Mouse (Mus musculus) testis, adult 2 months (tissue): ENCODE measurements around the gene Chchd3.

Experiments used
- CTCF ChIP-seq: fragments of 200-500 bp; IDR thresholded peaks from 2 replicates; pipeline ENCODE4 v1.5.1; 2012; ENCODE audit warnings: low read depth, mild to moderate bottlenecking, inconsistent platforms, low read length, moderate library complexity; ENCODE audit not compliant: control insufficient read depth, insufficient read depth, insufficient replicate concordance
- POLR2A ChIP-seq: fragments of 200-500 bp; IDR thresholded peaks from 2 replicates; pipeline ENCODE4 v1.6.1; 2012; ENCODE audit warnings: low read depth, mild to moderate bottlenecking, inconsistent platforms, low read length, moderate library complexity; ENCODE audit not compliant: control insufficient read depth

- TF ChIP-seq POLR2A, result no peak
- TF ChIP-seq CTCF, result no peak
Observed at GRCm38 (mm10) chr6:32807771-32808170, 252.3 kb downstream of the Chchd3 start.
